Mouse (Mus musculus): Measurements from ENCODE around the gene Abca13. TPM values are rescaled to one million over a fixed set of nuclear protein-coding genes. Genes with fewer than 3 reads are reported as not detected.

Abca13 gene
- polyA plus RNA-seq, 1 experiment from 2014 or later, result not detected

DNA sequence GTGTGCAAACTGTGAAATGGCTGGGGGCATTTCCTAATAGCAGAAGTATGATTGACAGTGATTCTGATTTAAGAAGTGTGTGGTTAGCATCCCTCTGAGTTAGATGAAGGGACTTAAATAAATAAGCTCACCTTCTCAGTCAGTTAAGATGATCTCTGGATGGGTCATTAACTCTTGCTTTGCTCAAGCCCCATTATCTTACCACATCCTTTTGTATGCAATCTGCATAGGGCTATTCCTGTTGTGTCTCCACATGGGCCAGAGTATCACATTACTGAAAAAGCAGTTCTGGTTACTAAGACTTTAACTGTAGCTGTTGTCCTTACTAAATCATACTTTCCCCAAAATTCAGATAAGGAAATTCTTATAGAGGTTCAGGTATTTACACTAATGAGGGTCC, 416.5 kb downstream of the Abca13 start:
- Histone ChIP-seq H3K4me1 (replicated peaks; ENCODE audit: control insufficient read depth, insufficient read depth, low read length) (no peaks in the 10 kb centered on the region), H3K27ac (ENCODE audit: low read length) (no peak overlapping the region), H3K4me3 (replicated peaks; ENCODE audit: low read length) (no peak overlapping the region), H3K4me2 (ENCODE audit: low read length) (no peak overlapping the region), H3K9ac (replicated peaks; ENCODE audit: low read depth, low read length) (no peak overlapping the region), H3K9me3 (ENCODE audit: control insufficient read depth, low read length) (no peaks in the 10 kb centered on the region), H3K27me3 (replicated peaks; ENCODE audit: control insufficient read depth, insufficient read depth, low read length) (no peaks in the 10 kb centered on the region), H3K36me3 (ENCODE audit: control insufficient read depth, insufficient read depth) (no peaks in the 10 kb centered on the region)
- no peak for ATAC-seq

GRCm38 (mm10) chr11:9609075-9609474, 417.3 kb downstream of the Abca13 start:
- Histone ChIP-seq H3K27ac (ENCODE audit: low read length) (no peak overlapping the region), H3K4me2 (ENCODE audit: low read length) (no peak overlapping the region), H3K27me3 (replicated peaks; ENCODE audit: control insufficient read depth, insufficient read depth, low read length) (no peaks in the 10 kb centered on the region), H3K4me1 (replicated peaks; ENCODE audit: control insufficient read depth, insufficient read depth, low read length) (no peaks in the 10 kb centered on the region), H3K4me3 (replicated peaks; ENCODE audit: low read length) (no peak overlapping the region), H3K9me3 (ENCODE audit: control insufficient read depth, low read length) (no peaks in the 10 kb centered on the region), H3K36me3 (ENCODE audit: control insufficient read depth, insufficient read depth) (no peaks in the 10 kb centered on the region), H3K9ac (replicated peaks; ENCODE audit: low read depth, low read length) (no peak overlapping the region)
- no peak for ATAC-seq
- 62% methylated on average over 3 of the region's 3 CpGs for WGBS

GRCm38 (mm10) chr11:9616133-9616532, 424.4 kb downstream of the Abca13 start:
- Histone ChIP-seq H3K9ac (replicated peaks; ENCODE audit: low read depth, low read length) (no peak overlapping the region), H3K4me1 (replicated peaks; ENCODE audit: control insufficient read depth, insufficient read depth, low read length) (no peaks in the 10 kb centered on the region; the same call in 1 of the 2 replicates), H3K4me3 (replicated peaks; ENCODE audit: low read length) (no peak overlapping the region), H3K9me3 (ENCODE audit: control insufficient read depth, low read length) (no peaks in the 10 kb centered on the region), H3K27me3 (replicated peaks; ENCODE audit: control insufficient read depth, insufficient read depth, low read length) (no peaks in the 10 kb centered on the region), H3K36me3 (ENCODE audit: control insufficient read depth, insufficient read depth) (no peaks in the 10 kb centered on the region), H3K4me2 (ENCODE audit: low read length) (no peak overlapping the region), H3K27ac (ENCODE audit: low read length) (no peak overlapping the region)
- ATAC-seq, result no peak
- WGBS, result 21% methylated on average over 2 of the region's 2 CpGs

GRCm38 (mm10) chr11:9616665-9617064, 424.9 kb downstream of the Abca13 start:
- Histone ChIP-seq H3K4me2 (ENCODE audit: low read length) (no peak overlapping the region), H3K9ac (replicated peaks; ENCODE audit: low read depth, low read length) (no peak overlapping the region), H3K27ac (ENCODE audit: low read length) (no peak overlapping the region), H3K4me1 (replicated peaks; ENCODE audit: control insufficient read depth, insufficient read depth, low read length) (no peaks in the 10 kb centered on the region; the same call in 1 of the 2 replicates), H3K27me3 (replicated peaks; ENCODE audit: control insufficient read depth, insufficient read depth, low read length) (no peaks in the 10 kb centered on the region), H3K9me3 (ENCODE audit: control insufficient read depth, low read length) (no peaks in the 10 kb centered on the region), H3K4me3 (replicated peaks; ENCODE audit: low read length) (no peak overlapping the region), H3K36me3 (ENCODE audit: control insufficient read depth, insufficient read depth) (no peaks in the 10 kb centered on the region)
- WGBS, result 14% methylated on average over 1 of the region's 1 CpGs
- ATAC-seq, result no peak

DNA sequence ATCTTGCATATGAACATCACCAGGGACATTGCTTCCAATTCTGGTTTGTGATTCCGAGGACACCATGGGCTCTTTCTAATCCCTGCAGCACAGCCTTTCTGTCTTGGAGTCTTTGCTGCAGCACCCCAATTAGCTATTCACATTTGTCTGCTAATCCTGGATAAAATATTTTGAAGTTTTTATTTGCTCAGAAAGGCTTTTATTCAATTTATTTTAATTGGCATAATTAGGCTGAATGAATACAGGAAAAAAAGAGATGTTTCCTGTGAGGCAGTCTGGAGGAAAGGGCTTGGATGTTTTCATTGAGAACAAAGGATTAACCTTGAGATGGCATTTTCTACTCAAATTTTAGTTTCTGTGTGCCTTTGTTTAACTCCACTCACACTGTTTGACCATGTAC, 428.2 kb downstream of the Abca13 start:
- ATAC-seq, result no peak

DNA sequence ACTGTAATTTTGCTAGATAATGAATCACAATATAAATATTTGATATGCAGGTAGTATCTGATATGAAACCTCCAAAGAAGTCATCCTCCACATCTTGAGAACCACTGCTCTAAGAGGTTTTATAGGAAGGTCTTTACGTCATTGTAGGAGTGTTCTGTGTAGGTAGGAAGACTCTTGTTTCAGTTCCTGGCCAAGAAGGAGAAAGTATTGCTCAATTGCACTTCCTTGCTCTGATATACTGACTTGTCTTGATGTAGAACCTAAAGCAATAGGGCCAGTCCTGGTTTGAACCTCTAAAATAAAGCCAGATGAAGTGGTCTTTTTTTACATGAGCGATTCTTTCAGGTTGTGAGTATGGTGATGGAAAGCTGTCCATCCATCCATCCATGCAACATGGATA, 431.1 kb downstream of the Abca13 start:
- Histone ChIP-seq H3K4me2 (ENCODE audit: low read length) (no peak overlapping the region), H3K9me3 (ENCODE audit: control insufficient read depth, low read length) (no peaks in the 10 kb centered on the region), H3K4me1 (replicated peaks; ENCODE audit: control insufficient read depth, insufficient read depth, low read length) (no peaks in the 10 kb centered on the region), H3K9ac (replicated peaks; ENCODE audit: low read depth, low read length) (no peak overlapping the region), H3K4me3 (replicated peaks; ENCODE audit: low read length) (no peak overlapping the region), H3K27ac (ENCODE audit: low read length) (no peak overlapping the region), H3K36me3 (ENCODE audit: control insufficient read depth, insufficient read depth) (no peaks in the 10 kb centered on the region), H3K27me3 (replicated peaks; ENCODE audit: control insufficient read depth, insufficient read depth, low read length) (no peaks in the 10 kb centered on the region)
- ATAC-seq, result no peak
- WGBS, result 91% methylated on average over 2 of the region's 2 CpGs

More for the DNA sequence above, 428.2 kb downstream of the Abca13 start:
- Histone ChIP-seq H3K9me3 (ENCODE audit: control insufficient read depth, low read length) (no peaks in the 10 kb centered on the region), H3K4me1 (replicated peaks; ENCODE audit: control insufficient read depth, insufficient read depth, low read length) (no peaks in the 10 kb centered on the region; the same call in 1 of the 2 replicates), H3K9ac (replicated peaks; ENCODE audit: low read depth, low read length) (no peak overlapping the region), H3K4me3 (replicated peaks; ENCODE audit: low read length) (no peak overlapping the region), H3K27me3 (replicated peaks; ENCODE audit: control insufficient read depth, insufficient read depth, low read length) (no peaks in the 10 kb centered on the region), H3K4me2 (ENCODE audit: low read length) (no peak overlapping the region), H3K27ac (ENCODE audit: low read length) (no peak overlapping the region), H3K36me3 (ENCODE audit: control insufficient read depth, insufficient read depth) (no peaks in the 10 kb centered on the region)
- 3% methylated on average over 1 of the region's 1 CpGs for WGBS

DNA sequence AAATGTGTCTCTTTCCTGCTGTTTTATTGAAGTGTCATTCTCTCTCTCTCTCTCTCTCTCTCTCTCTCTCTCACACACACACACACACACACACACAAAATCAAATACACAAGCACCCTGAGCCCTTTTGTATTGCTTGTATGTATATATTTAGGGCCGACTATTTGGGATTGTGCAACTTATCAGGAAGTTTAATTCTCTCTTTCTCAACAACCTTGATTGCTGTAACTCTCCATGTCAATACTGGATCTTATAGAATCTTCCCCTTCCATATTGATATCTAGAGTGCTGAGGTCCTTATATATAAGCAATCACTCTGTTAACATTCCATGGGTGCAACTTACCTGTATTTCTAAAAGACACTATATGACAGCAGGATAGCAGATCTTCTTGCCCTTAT, 433.0 kb downstream of the Abca13 start:
- Histone ChIP-seq H3K4me3 (replicated peaks; ENCODE audit: low read length) (no peak overlapping the region), H3K27me3 (replicated peaks; ENCODE audit: control insufficient read depth, insufficient read depth, low read length) (no peaks in the 10 kb centered on the region), H3K4me1 (replicated peaks; ENCODE audit: control insufficient read depth, insufficient read depth, low read length) (no peaks in the 10 kb centered on the region), H3K9ac (replicated peaks; ENCODE audit: low read depth, low read length) (no peak overlapping the region), H3K36me3 (ENCODE audit: control insufficient read depth, insufficient read depth) (no peaks in the 10 kb centered on the region), H3K9me3 (ENCODE audit: control insufficient read depth, low read length) (no peaks in the 10 kb centered on the region), H3K4me2 (ENCODE audit: low read length) (no peak overlapping the region), H3K27ac (ENCODE audit: low read length) (no peak overlapping the region)
- 88% methylated on average over 1 of the region's 1 CpGs for WGBS
- no peak for ATAC-seq

DNA sequence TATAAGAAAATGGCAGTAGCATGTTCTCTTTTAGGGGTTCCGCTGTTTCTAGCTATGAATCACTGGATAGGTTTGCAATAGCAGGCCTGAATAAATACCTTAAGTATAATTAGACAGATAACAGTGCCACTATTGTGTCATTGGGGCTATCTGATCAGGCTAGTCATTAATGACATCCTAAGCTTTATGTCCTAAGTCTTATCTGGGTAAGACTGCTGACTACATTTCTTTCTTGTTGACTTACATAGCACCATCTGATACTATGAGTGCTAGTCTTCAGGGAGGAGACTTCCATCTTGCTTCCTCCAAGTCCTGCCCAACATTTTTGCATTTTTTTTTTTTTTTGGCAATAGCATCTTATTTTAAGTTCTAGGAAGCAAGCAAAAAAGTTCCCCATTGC, 434.1 kb downstream of the Abca13 start:
- no peak overlapping the region for H3K4me3 ChIP-seq (replicated peaks; ENCODE audit: low read length)
- H3K9me3 ChIP-seq (ENCODE audit: control insufficient read depth, low read length), result no peaks in the 10 kb centered on the region
- no peak for ATAC-seq
- H3K27ac ChIP-seq (ENCODE audit: low read length), result no peak overlapping the region
- H3K4me2 ChIP-seq (ENCODE audit: low read length), result no peak overlapping the region
- H3K4me1 ChIP-seq (replicated peaks; ENCODE audit: control insufficient read depth, insufficient read depth, low read length), result no peaks in the 10 kb centered on the region
- WGBS, result 97% methylated on average over 1 of the region's 1 CpGs
- H3K36me3 ChIP-seq (ENCODE audit: control insufficient read depth, insufficient read depth), result no peaks in the 10 kb centered on the region
- H3K9ac ChIP-seq (replicated peaks; ENCODE audit: low read depth, low read length), result no peak overlapping the region
- no peaks in the 10 kb centered on the region for H3K27me3 ChIP-seq (replicated peaks; ENCODE audit: control insufficient read depth, insufficient read depth, low read length)

- Histone ChIP-seq H3K4me3 (replicated peaks; ENCODE audit: low read length) (no peak overlapping the region), H3K9ac (replicated peaks; ENCODE audit: low read depth, low read length) (no peak overlapping the region), H3K4me1 (replicated peaks; ENCODE audit: control insufficient read depth, insufficient read depth, low read length) (0 out of 2 replicates have a peak, but pooled peaks cover 6% of the 10 kb centered on the region), H3K4me2 (ENCODE audit: low read length) (no peak overlapping the region), H3K36me3 (ENCODE audit: control insufficient read depth, insufficient read depth) (no peaks in the 10 kb centered on the region), H3K9me3 (ENCODE audit: control insufficient read depth, low read length) (no peaks in the 10 kb centered on the region), H3K27ac (ENCODE audit: low read length) (no peak overlapping the region), H3K27me3 (replicated peaks; ENCODE audit: control insufficient read depth, insufficient read depth, low read length) (no peaks in the 10 kb centered on the region)
- 85% methylated on average over 3 of the region's 3 CpGs for WGBS
- ATAC-seq, result no peak
Measured at GRCm38 (mm10) chr11:9647272-9647671, 455.5 kb downstream of the Abca13 start.

DNA sequence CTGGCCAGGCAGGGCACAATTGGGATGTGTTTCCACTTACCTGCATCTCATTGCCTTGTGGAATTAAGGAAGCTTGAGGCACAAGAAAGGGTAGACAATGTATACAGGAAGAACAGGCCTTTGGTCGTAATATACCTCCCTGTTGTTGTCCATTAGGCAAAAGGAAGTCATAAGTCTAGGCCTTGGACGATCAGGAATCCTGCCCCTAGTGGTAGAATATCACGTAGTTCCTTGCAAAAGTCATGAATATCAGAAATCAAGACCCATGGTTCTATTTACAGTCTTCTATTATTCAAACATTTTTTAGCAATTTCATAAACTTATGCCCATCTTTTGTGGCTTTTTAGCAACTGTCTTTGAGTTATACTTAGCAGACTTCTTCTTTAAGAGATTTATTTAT, 456.2 kb downstream of the Abca13 start:
- ATAC-seq, result no peak
- Histone ChIP-seq H3K9ac (replicated peaks; ENCODE audit: low read depth, low read length) (no peak overlapping the region), H3K9me3 (ENCODE audit: control insufficient read depth, low read length) (no peaks in the 10 kb centered on the region), H3K4me2 (ENCODE audit: low read length) (no peak overlapping the region), H3K4me3 (replicated peaks; ENCODE audit: low read length) (no peak overlapping the region), H3K36me3 (ENCODE audit: control insufficient read depth, insufficient read depth) (no peaks in the 10 kb centered on the region), H3K27ac (ENCODE audit: low read length) (no peak overlapping the region), H3K4me1 (replicated peaks; ENCODE audit: control insufficient read depth, insufficient read depth, low read length) (0 out of 2 replicates have a peak, but pooled peaks cover 6% of the 10 kb centered on the region), H3K27me3 (replicated peaks; ENCODE audit: control insufficient read depth, insufficient read depth, low read length) (no peaks in the 10 kb centered on the region)
- WGBS, result 71% methylated on average over 3 of the region's 3 CpGs

All from forebrain, embryonic 16.5 days (tissue).